Mouse (Mus musculus) embryonic facial prominence, embryonic 12.5 days (tissue): ENCODE measurements at regions not wholly inside any gene's neighbourhood (a gene's known extent, or its start where the extent isn't known, plus 50 kb on each side); places are given as distances from the start of the nearest gene placed in this dataset.

Experiments used
- ATAC-seq: fragments of 200-750 bp; cut with Nextera tagmentation; 2 replicates; pipeline ENCODE4 v1.8.0; 2017; ENCODE audit not compliant: insufficient number of reproducible peaks, insufficient read depth, low FRiP score, low TSS enrichment
- H3K27ac ChIP-seq: fragments of 300-500 bp; sonication (generic); 2 replicates; pipeline ENCODE4 v1.5.1; 2016; ENCODE audit warnings: mild to moderate bottlenecking
- H3K27me3 ChIP-seq: fragments of 300-500 bp; sonication (generic); 2 replicates; pipeline ENCODE4 v1.6.1; 2016; ENCODE audit warnings: mild to moderate bottlenecking, moderate library complexity
- H3K36me3 ChIP-seq: fragments of 300-500 bp; sonication (generic); 2 replicates; pipeline ENCODE4 v1.6.1; 2016; ENCODE audit warnings: mild to moderate bottlenecking
- H3K4me1 ChIP-seq: fragments of 300-500 bp; sonication (generic); 2 replicates; pipeline ENCODE4 v1.6.1; 2016
- H3K4me2 ChIP-seq: fragments of 300-500 bp; sonication (generic); replicated peaks from 2 replicates; pipeline ENCODE4 v1.6.1; 2016; ENCODE audit warnings: mild to moderate bottlenecking, moderate library complexity
- H3K4me3 ChIP-seq: fragments of 300-500 bp; sonication (generic); 2 replicates; pipeline ENCODE4 v1.5.1; 2016; ENCODE audit warnings: mild to moderate bottlenecking
- H3K9ac ChIP-seq: fragments of 300-500 bp; sonication (generic); 2 replicates; pipeline ENCODE4 v1.6.1; 2016; ENCODE audit warnings: mild to moderate bottlenecking, moderate library complexity
- H3K9me3 ChIP-seq: fragments of 300-500 bp; sonication (generic); 2 replicates; pipeline ENCODE4 v1.6.1; 2016; ENCODE audit warnings: mild to moderate bottlenecking, moderate library complexity
- WGBS: fragments of 180-500 bp; shearing (Covaris S2); methylation state at CpG from one replicate; pipeline ENCODE4 v1.1.7; 2016; 5-methylcytosine and 5-hydroxymethylcytosine counted together

- H3K9ac ChIP-seq: no peak overlapping the region
- H3K4me1 ChIP-seq: peaks cover 6% of the 10 kb centered on the region
- WGBS: 11% methylated on average over 8 of the region's 8 CpGs
- no peak for ATAC-seq
- H3K4me2 ChIP-seq: no peak overlapping the region
- H3K4me3 ChIP-seq: no peak overlapping the region
- H3K9me3 ChIP-seq: no peaks in the 10 kb centered on the region
- no peaks in the 10 kb centered on the region for H3K36me3 ChIP-seq
- peaks cover 38% of the 10 kb centered on the region for H3K27me3 ChIP-seq
- H3K27ac ChIP-seq: no peak overlapping the region
Observed at GRCm38 (mm10) chr12:106477040-106477665, 467.1 kb downstream of the Vrk1 start.

GRCm38 (mm10) chr12:106477731-106478130 lies 467.7 kb downstream of the Vrk1 start:
- Histone ChIP-seq H3K4me2 (peak overlapping the region; percentile 46), H3K4me3 (0 out of 2 replicates have a peak overlapping the region, but pooled peaks have one; percentile 25), H3K4me1 (peaks cover 11% of the 10 kb centered on the region)

GRCm38 (mm10) chr12:106478381-106478781 lies 468.4 kb downstream of the Vrk1 start:
- H3K27ac ChIP-seq: no peak overlapping the region
- no peak overlapping the region for H3K9ac ChIP-seq
- H3K36me3 ChIP-seq: no peaks in the 10 kb centered on the region
- peaks cover 48% of the 10 kb centered on the region for H3K27me3 ChIP-seq
- WGBS: under 1% methylated on average over 18 of the region's 18 CpGs
- H3K4me3 ChIP-seq: peak overlapping the region; percentile 25
- H3K4me1 ChIP-seq: peaks cover 15% of the 10 kb centered on the region
- H3K4me2 ChIP-seq: peak overlapping the region; percentile 46
- H3K9me3 ChIP-seq: no peaks in the 10 kb centered on the region
- no peak for ATAC-seq

More at GRCm38 (mm10) chr12:106477731-106478130, 467.7 kb downstream of the Vrk1 start:
- H3K9me3 ChIP-seq: no peaks in the 10 kb centered on the region
- no peaks in the 10 kb centered on the region for H3K36me3 ChIP-seq
- no peak overlapping the region for H3K27ac ChIP-seq
- peaks cover 43% of the 10 kb centered on the region for H3K27me3 ChIP-seq
- ATAC-seq: no peak
- WGBS: 15% methylated on average over 4 of the region's 4 CpGs
- no peak overlapping the region for H3K9ac ChIP-seq

- peaks cover 46% of the 10 kb centered on the region for H3K27me3 ChIP-seq
- no peaks in the 10 kb centered on the region for H3K9me3 ChIP-seq
- ATAC-seq: no peak
- no peak overlapping the region for H3K9ac ChIP-seq
- under 1% methylated on average over 24 of the region's 24 CpGs for WGBS
- peak overlapping the region; percentile 37 for H3K4me2 ChIP-seq
- no peak overlapping the region for H3K27ac ChIP-seq
- H3K4me1 ChIP-seq: peaks cover 15% of the 10 kb centered on the region
- no peaks in the 10 kb centered on the region for H3K36me3 ChIP-seq
- peak overlapping the region; percentile 17 for H3K4me3 ChIP-seq
Observed at GRCm38 (mm10) chr12:106479067-106479877, 469.2 kb downstream of the Vrk1 start.

- Histone ChIP-seq H3K36me3 (no peaks in the 10 kb centered on the region), H3K4me3 (peak overlapping the region; percentile 17; the same call in 1 of the 2 replicates), H3K4me2 (peak overlapping the region; percentile 37), H3K9me3 (no peaks in the 10 kb centered on the region), H3K9ac (no peak overlapping the region), H3K27me3 (peaks cover 41% of the 10 kb centered on the region), H3K4me1 (peaks cover 12% of the 10 kb centered on the region), H3K27ac (no peak overlapping the region)
- ATAC-seq: no peak
- 7% methylated on average over 6 of the region's 6 CpGs for WGBS
Observed at GRCm38 (mm10) chr12:106479878-106480194, 469.8 kb downstream of the Vrk1 start.

GRCm38 (mm10) chr12:106480281-106481060 lies 470.4 kb downstream of the Vrk1 start:
- Histone ChIP-seq H3K36me3 (no peaks in the 10 kb centered on the region), H3K27ac (no peak overlapping the region), H3K4me1 (peaks cover 11% of the 10 kb centered on the region; the same call in 1 of the 2 replicates), H3K9me3 (no peaks in the 10 kb centered on the region), H3K27me3 (peaks cover 41% of the 10 kb centered on the region), H3K4me3 (no peak overlapping the region), H3K9ac (no peak overlapping the region), H3K4me2 (no peak overlapping the region)
- ATAC-seq: no peak
- WGBS: 27% methylated on average over 12 of the region's 12 CpGs

- Histone ChIP-seq H3K27ac (no peak overlapping the region), H3K9ac (no peak overlapping the region), H3K9me3 (no peaks in the 10 kb centered on the region), H3K27me3 (0 out of 2 replicates have a peak, but pooled peaks cover 2% of the 10 kb centered on the region), H3K4me3 (no peak overlapping the region), H3K4me1 (no peaks in the 10 kb centered on the region), H3K4me2 (no peak overlapping the region), H3K36me3 (no peaks in the 10 kb centered on the region)
- ATAC-seq: no peak
- 46% methylated on average over 12 of the region's 12 CpGs for WGBS
Observed at GRCm38 (mm10) chr12:106501622-106502327, 491.7 kb downstream of the Vrk1 start.

- Histone ChIP-seq H3K4me1 (peaks cover 9% of the 10 kb centered on the region; the same call in 1 of the 2 replicates), H3K9ac (no peak overlapping the region), H3K4me3 (no peak overlapping the region), H3K36me3 (no peaks in the 10 kb centered on the region), H3K27me3 (0 out of 2 replicates have a peak, but pooled peaks cover 3% of the 10 kb centered on the region), H3K9me3 (no peaks in the 10 kb centered on the region), H3K4me2 (no peak overlapping the region), H3K27ac (no peak overlapping the region)
- ATAC-seq: no peak
- WGBS: 93% methylated on average over 8 of the region's 8 CpGs
Observed at GRCm38 (mm10) chr12:106504285-106504684, 494.3 kb downstream of the Vrk1 start.

GRCm38 (mm10) chr12:106514057-106514456 lies 504.0 kb downstream of the Vrk1 start:
- Histone ChIP-seq H3K27ac (no peak overlapping the region), H3K9me3 (no peaks in the 10 kb centered on the region), H3K9ac (no peak overlapping the region), H3K27me3 (no peaks in the 10 kb centered on the region), H3K4me1 (no peaks in the 10 kb centered on the region), H3K4me3 (no peak overlapping the region), H3K4me2 (no peak overlapping the region), H3K36me3 (no peaks in the 10 kb centered on the region)
- 68% methylated on average over 11 of the region's 11 CpGs for WGBS
- no peak for ATAC-seq

GRCm38 (mm10) chr12:106515257-106515788 lies 505.3 kb downstream of the Vrk1 start:
- H3K9me3 ChIP-seq: no peaks in the 10 kb centered on the region
- no peak overlapping the region for H3K9ac ChIP-seq
- H3K4me2 ChIP-seq: no peak overlapping the region
- no peak for ATAC-seq
- H3K36me3 ChIP-seq: no peaks in the 10 kb centered on the region
- H3K27me3 ChIP-seq: no peaks in the 10 kb centered on the region
- WGBS: 69% methylated on average over 17 of the region's 17 CpGs
- H3K4me1 ChIP-seq: no peaks in the 10 kb centered on the region
- no peak overlapping the region for H3K4me3 ChIP-seq
- H3K27ac ChIP-seq: no peak overlapping the region

GRCm38 (mm10) chr12:106519141-106519540 lies 509.1 kb downstream of the Vrk1 start:
- H3K9me3 ChIP-seq: no peaks in the 10 kb centered on the region
- no peaks in the 10 kb centered on the region for H3K27me3 ChIP-seq
- H3K36me3 ChIP-seq: no peaks in the 10 kb centered on the region
- no peak overlapping the region for H3K9ac ChIP-seq
- no peak overlapping the region for H3K27ac ChIP-seq
- no peak overlapping the region for H3K4me3 ChIP-seq
- H3K4me1 ChIP-seq: no peaks in the 10 kb centered on the region
- ATAC-seq: no peak
- 80% methylated on average over 5 of the region's 5 CpGs for WGBS
- H3K4me2 ChIP-seq: no peak overlapping the region
